Mouse (Mus musculus) retina, postnatal 7 days (tissue): ENCODE measurements at regions not wholly inside any gene's neighbourhood (a gene's known extent, or its start where the extent isn't known, plus 50 kb on each side); places are given as distances from the start of the nearest gene placed in this dataset.

Experiments used
- DNase-seq: peaks from one replicate; pipeline ENCODE4 v3.0.0-alpha.2; 2012; ENCODE audit warnings: low read depth, low spot score

- no peak for DNase-seq
Observed at GRCm38 (mm10) chr10:21724351-21724750, 131.4 kb downstream of the 1700020N01Rik start.

- DNase-seq, result no peak
Observed at GRCm38 (mm10) chr10:21724999-21725398, 132.1 kb downstream of the 1700020N01Rik start.

GRCm38 (mm10) chr10:21740256-21740655, 141.7 kb upstream of the Sgk1 start:
- no peak for DNase-seq

GRCm38 (mm10) chr10:21741575-21741974, 140.4 kb upstream of the Sgk1 start:
- no peak for DNase-seq

- no peak for DNase-seq
Observed at GRCm38 (mm10) chr10:21741976-21742745, 139.8 kb upstream of the Sgk1 start.

- no peak for DNase-seq
Observed at GRCm38 (mm10) chr10:21743396-21743795, 138.6 kb upstream of the Sgk1 start.

GRCm38 (mm10) chr10:21744341-21744955, 137.5 kb upstream of the Sgk1 start:
- DNase-seq, result no peak

GRCm38 (mm10) chr10:21745940-21746487, 136.0 kb upstream of the Sgk1 start:
- DNase-seq, result no peak

GRCm38 (mm10) chr10:21746713-21747112, 135.3 kb upstream of the Sgk1 start:
- DNase-seq, result no peak

- no peak for DNase-seq
Observed at GRCm38 (mm10) chr10:21751326-21751725, 130.7 kb upstream of the Sgk1 start.

- no peak for DNase-seq
Observed at GRCm38 (mm10) chr10:21752392-21752791, 129.6 kb upstream of the Sgk1 start.

- no peak for DNase-seq
Observed at GRCm38 (mm10) chr10:21754763-21755548, 127.0 kb upstream of the Sgk1 start.

- DNase-seq, result no peak
Observed at GRCm38 (mm10) chr10:21755717-21756116, 126.3 kb upstream of the Sgk1 start.

- no peak for DNase-seq
Observed at GRCm38 (mm10) chr10:21756811-21757210, 125.2 kb upstream of the Sgk1 start.

- DNase-seq, result no peak
Observed at GRCm38 (mm10) chr10:21758122-21758521, 123.9 kb upstream of the Sgk1 start.

- no peak for DNase-seq
Observed at GRCm38 (mm10) chr10:21762516-21762915, 119.5 kb upstream of the Sgk1 start.

- DNase-seq, result no peak
Observed at GRCm38 (mm10) chr10:21763017-21763964, 118.7 kb upstream of the Sgk1 start.

- no peak for DNase-seq
Observed at GRCm38 (mm10) chr10:21764090-21764489, 117.9 kb upstream of the Sgk1 start.

GRCm38 (mm10) chr10:21764891-21765290, 117.1 kb upstream of the Sgk1 start:
- DNase-seq, result no peak

GRCm38 (mm10) chr10:21773548-21773947, 108.4 kb upstream of the Sgk1 start:
- DNase-seq, result no peak

GRCm38 (mm10) chr10:21775441-21775840, 106.5 kb upstream of the Sgk1 start:
- DNase-seq, result no peak
